Mouse (Mus musculus) lung, embryonic 16.5 days (tissue): ENCODE measurements around the gene Tesk2. TPM values are rescaled to one million over a fixed set of nuclear protein-coding genes. Genes with fewer than 3 reads are reported as not detected.

Experiments
- ATAC-seq: fragments of 200-750 bp; cut with Nextera tagmentation; 2 replicates; pipeline ENCODE4 v1.8.0; 2017; ENCODE audit warnings: low read depth, mild to moderate bottlenecking, moderate library complexity
- H3K27ac ChIP-seq: fragments of 300-500 bp; sonication (generic); 2 replicates; pipeline ENCODE4 v1.5.1; 2014; ENCODE audit warnings: mild to moderate bottlenecking, control low read depth, low read length
- H3K27me3 ChIP-seq: fragments of 300-500 bp; sonication (generic); 2 replicates; pipeline ENCODE4 v1.6.1; 2014; ENCODE audit warnings: low read depth, low read length, mixed read lengths; ENCODE audit not compliant: control insufficient read depth, insufficient read depth
- H3K36me3 ChIP-seq: fragments of 300-500 bp; sonication (generic); 2 replicates; pipeline ENCODE4 v1.6.1; 2014; ENCODE audit warnings: low read length; ENCODE audit not compliant: control insufficient read depth, insufficient read depth
- H3K4me1 ChIP-seq: fragments of 300-500 bp; sonication (generic); replicated peaks from 2 replicates; pipeline ENCODE4 v1.6.1; 2014; ENCODE audit warnings: low read length, mixed read lengths; ENCODE audit not compliant: control insufficient read depth, insufficient read depth
- H3K4me2 ChIP-seq: fragments of 300-500 bp; sonication (generic); 2 replicates; pipeline ENCODE4 v1.6.1; 2014; ENCODE audit warnings: low read depth, low read length, control low read depth
- H3K4me3 ChIP-seq: fragments of 300-500 bp; sonication (generic); 2 replicates; pipeline ENCODE4 v1.5.1; 2014; ENCODE audit warnings: mild to moderate bottlenecking, low read length, control low read depth
- H3K9ac ChIP-seq: fragments of 300-500 bp; sonication (generic); 2 replicates; pipeline ENCODE4 v1.6.1; 2014; ENCODE audit warnings: low read length, control low read depth
- H3K9me3 ChIP-seq: fragments of 300-500 bp; sonication (generic); 2 replicates; pipeline ENCODE4 v1.6.1; 2016; ENCODE audit warnings: low read length; ENCODE audit not compliant: control insufficient read depth
- WGBS: fragments of 180-500 bp; shearing (Covaris S2); extraction: QIAGEN DNeasy Blood & Tissue Kit; methylation state at CpG from one replicate; pipeline ENCODE4 v1.1.7; 2014; 5-methylcytosine and 5-hydroxymethylcytosine counted together
- polyA plus RNA-seq: library from polyadenylated mRNA; unstranded; fragments of >200 nt; fragmentation: Nextera tagmentation; extraction: Ambion mirVana; gene quantifications from 2 replicates; pipeline ENCODE4 v1.2.1, GENCODE M21; 2015

Tesk2 gene
- polyA plus RNA-seq, 1 experiment from 2014 or later, result 8.2 TPM

DNA sequence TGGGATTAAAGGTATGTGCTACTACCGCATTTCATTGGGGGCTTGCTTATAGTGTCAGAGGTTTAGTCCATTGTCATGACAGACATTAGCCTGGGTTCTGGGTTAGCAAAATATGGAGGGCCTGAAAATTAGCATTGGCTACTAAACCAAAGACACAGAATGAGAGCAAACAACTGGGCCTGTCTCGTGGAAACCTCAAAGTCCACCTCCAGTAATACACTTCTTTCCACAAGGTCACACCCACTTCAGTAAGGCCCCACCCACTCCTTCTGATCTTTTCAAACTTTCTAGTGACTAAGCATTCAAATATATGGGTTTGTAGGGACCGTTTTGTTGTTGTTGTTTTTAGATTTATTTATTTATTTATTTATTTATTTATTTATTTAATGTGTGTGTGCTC lies 8.8 kb downstream of the Tesk2 start:
- no peaks in the 10 kb centered on the region for H3K27me3 ChIP-seq
- H3K9me3 ChIP-seq, result no peaks in the 10 kb centered on the region
- WGBS, result 87% methylated on average over 3 of the region's 3 CpGs
- H3K27ac ChIP-seq, result no peak overlapping the region
- H3K4me2 ChIP-seq, result no peak overlapping the region
- H3K4me3 ChIP-seq, result no peak overlapping the region
- H3K4me1 ChIP-seq, result no peaks in the 10 kb centered on the region; the same call in 1 of the 2 replicates
- H3K9ac ChIP-seq, result no peak overlapping the region
- no peaks in the 10 kb centered on the region for H3K36me3 ChIP-seq
- ATAC-seq, result no peak

DNA sequence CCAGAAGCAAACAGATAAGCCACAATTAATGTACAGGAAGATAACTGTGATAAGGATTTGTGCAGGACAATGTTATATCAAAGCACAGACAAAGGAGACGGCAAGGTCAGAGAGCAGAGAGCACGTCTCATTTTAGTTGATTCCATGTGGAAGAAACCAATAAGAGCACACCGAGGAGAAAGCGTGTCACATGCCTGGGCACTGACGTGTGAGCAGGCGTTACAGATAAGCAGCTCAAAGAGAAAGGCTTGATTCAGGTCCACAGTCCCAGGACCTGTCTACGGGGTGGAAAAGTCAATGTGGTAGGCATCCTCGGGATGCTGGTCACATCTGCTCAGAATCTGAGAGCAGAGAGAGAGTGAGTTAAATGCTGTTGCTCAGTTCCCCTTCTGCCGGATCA lies 10.3 kb downstream of the Tesk2 start:
- Histone ChIP-seq H3K4me3 (no peak overlapping the region), H3K4me2 (no peak overlapping the region), H3K9me3 (no peaks in the 10 kb centered on the region), H3K36me3 (no peaks in the 10 kb centered on the region), H3K27ac (no peak overlapping the region), H3K4me1 (no peaks in the 10 kb centered on the region), H3K9ac (no peak overlapping the region), H3K27me3 (no peaks in the 10 kb centered on the region)
- no peak for ATAC-seq
- WGBS, result 71% methylated on average over 9 of the region's 9 CpGs

DNA sequence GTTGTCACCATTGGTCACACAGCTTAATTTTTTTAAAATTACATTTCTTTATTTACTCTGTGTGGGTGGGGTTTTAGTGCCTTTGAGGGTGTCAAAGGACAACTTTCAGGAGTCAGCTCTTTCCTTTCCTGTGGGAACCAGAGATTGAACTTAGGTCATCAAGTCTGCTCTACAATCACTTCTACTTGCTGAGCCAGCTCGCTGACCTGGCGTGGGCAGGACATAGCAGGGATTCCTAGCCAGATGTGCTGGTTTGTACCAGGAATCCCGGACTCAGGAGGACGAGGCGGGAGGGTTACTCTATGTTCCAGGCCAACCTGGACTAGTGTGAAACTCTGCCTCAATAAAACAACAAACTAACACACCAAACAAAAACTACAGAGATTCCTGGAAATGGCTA lies 11.6 kb downstream of the Tesk2 start:
- ATAC-seq, result no peak
- no peaks in the 10 kb centered on the region for H3K36me3 ChIP-seq

DNA sequence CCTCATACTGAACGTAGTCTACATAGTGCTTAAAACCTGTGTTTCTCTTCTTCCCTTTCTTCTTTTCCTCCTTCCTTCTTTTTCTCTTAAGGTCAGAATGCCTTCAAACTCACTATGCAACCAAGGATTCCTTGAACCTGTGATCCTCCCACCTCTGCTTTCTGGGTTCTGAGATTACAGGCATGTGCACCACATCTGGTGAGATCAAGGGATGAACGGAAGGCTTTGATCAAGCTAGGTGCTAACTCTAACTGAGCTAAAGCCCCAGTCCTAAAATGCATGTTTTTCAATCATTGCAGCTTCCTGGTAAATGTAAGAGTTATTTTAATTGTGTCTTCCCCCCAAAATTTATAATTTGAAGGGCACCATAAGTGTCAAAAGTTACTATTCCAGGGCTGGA lies 14.2 kb downstream of the Tesk2 start:
- no peak overlapping the region for H3K4me3 ChIP-seq
- H3K4me2 ChIP-seq, result no peak overlapping the region
- no peaks in the 10 kb centered on the region for H3K27me3 ChIP-seq
- H3K36me3 ChIP-seq, result no peaks in the 10 kb centered on the region
- 59% methylated on average over 2 of the region's 2 CpGs for WGBS
- no peak for ATAC-seq
- H3K27ac ChIP-seq, result no peak overlapping the region
- no peak overlapping the region for H3K9ac ChIP-seq
- no peaks in the 10 kb centered on the region for H3K9me3 ChIP-seq
- no peaks in the 10 kb centered on the region for H3K4me1 ChIP-seq

More for the DNA sequence above, 11.6 kb downstream of the Tesk2 start:
- no peaks in the 10 kb centered on the region for H3K4me1 ChIP-seq
- H3K9me3 ChIP-seq, result no peaks in the 10 kb centered on the region
- H3K9ac ChIP-seq, result no peak overlapping the region
- 69% methylated on average over 5 of the region's 5 CpGs for WGBS
- H3K4me3 ChIP-seq, result no peak overlapping the region
- H3K4me2 ChIP-seq, result no peak overlapping the region
- H3K27ac ChIP-seq, result no peak overlapping the region
- no peaks in the 10 kb centered on the region for H3K27me3 ChIP-seq

DNA sequence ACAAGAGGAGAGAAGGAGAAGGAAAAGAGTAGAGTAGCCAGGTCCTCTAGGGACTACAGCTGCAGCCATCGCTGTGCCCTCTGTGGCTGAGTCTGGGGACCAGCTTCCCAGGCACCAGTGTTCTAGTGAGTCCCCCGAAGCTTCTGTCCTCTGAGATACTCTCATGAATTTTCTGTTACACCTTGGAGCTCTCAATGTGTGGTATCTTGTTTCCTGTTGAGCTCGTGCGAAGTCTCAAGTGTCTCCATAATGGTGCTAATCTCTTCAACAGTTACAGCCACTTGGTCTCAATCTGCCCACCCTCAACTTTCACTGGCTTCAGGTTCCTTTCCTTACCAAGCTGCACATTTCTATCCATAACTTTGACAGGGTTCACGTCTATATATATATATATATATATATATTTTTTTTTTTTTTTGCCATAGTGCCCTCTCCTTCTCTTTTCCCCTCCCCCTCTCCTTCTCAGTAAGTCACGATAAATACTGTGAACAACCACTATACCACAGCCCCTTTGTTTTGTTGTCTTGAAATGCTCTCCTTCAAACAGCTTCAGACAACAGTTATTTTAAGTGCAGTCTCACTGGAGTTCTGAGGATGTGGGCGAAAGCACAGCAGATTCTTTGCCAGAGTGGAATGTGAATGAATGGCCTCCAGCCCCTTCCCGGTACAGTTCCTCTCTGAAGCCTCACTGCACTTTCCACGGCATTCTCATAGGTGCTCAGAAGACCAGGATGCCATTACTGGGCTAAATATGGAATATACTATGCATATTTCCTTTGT lies 18.4 kb downstream of the Tesk2 start:
- Histone ChIP-seq H3K4me3 (no peak overlapping the region), H3K9me3 (no peaks in the 10 kb centered on the region), H3K27ac (no peak overlapping the region), H3K9ac (no peak overlapping the region), H3K27me3 (no peaks in the 10 kb centered on the region), H3K36me3 (no peaks in the 10 kb centered on the region), H3K4me2 (no peak overlapping the region), H3K4me1 (no peaks in the 10 kb centered on the region)
- WGBS, result 77% methylated on average over 9 of the region's 9 CpGs
- ATAC-seq, result no peak

DNA sequence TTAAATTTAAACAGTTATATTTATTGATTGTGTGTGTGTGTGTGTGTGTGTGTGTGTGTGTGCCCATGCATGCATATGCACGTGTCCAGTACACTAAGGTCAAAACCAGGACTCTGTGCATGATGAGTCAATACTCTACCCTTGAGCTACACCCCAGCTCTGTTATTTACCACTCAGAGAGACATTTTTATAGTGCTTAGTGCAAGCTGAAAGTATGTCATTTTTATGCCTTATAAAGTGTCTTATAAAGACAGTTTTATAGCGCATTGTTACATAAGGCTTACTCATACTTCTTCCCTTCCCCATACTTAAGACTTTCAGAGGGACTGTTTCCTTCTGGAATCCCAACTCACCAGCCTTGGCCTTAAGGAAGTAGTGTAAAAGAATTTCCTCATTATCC lies 29.0 kb downstream of the Tesk2 start:
- Histone ChIP-seq H3K4me1 (no peaks in the 10 kb centered on the region), H3K4me2 (no peak overlapping the region), H3K9ac (no peak overlapping the region), H3K27me3 (no peaks in the 10 kb centered on the region), H3K36me3 (no peaks in the 10 kb centered on the region), H3K9me3 (no peaks in the 10 kb centered on the region), H3K27ac (no peak overlapping the region), H3K4me3 (no peak overlapping the region)
- WGBS, result 83% methylated on average over 2 of the region's 2 CpGs
- no peak for ATAC-seq

DNA sequence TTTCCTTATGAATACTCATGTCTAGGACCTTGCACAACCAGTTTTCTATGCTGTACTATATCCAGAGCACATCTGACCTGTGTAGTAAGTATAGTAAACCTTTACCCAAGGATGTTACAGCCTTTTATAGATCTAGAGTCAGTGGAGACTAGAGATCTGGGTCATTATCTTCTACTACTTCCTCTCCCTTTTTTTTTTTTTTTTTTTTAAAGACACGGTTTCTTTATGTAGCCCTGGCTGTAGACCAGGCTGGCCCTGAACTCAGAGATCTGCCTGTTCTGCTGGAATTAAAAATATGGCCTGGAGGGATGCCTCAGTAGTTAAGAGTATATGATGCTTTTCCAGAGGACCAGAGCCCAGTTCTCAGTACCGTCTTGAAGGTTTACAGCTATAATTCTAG lies 41.2 kb downstream of the Tesk2 start:
- H3K4me1 ChIP-seq, result no peaks in the 10 kb centered on the region
- no peaks in the 10 kb centered on the region for H3K27me3 ChIP-seq
- H3K27ac ChIP-seq, result no peak overlapping the region
- H3K4me3 ChIP-seq, result no peak overlapping the region
- no peaks in the 10 kb centered on the region for H3K36me3 ChIP-seq
- no peak overlapping the region for H3K4me2 ChIP-seq
- ATAC-seq, result no peak
- H3K9ac ChIP-seq, result no peak overlapping the region
- 77% methylated on average over 2 of the region's 2 CpGs for WGBS
- H3K9me3 ChIP-seq, result no peaks in the 10 kb centered on the region

DNA sequence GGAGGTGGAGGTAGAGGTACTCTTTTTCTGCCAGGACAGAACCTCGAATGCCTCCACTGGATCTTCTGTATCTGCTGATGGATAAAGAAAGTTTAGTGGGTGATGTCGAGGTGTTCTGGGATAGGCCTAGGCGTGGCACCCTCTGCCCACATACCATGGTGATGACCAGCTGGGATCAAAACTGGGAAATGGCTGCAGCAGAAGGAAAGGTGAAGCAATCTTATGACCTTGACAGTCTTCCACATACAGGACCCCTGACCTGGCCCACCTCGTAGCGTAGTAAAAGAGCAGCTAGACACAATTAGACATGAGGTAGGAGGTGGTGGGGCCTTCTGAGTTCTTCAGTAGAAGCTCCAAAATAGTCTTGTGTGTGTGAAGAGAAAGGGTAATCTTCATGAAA lies 43.3 kb downstream of the Tesk2 start:
- no peaks in the 10 kb centered on the region for H3K9me3 ChIP-seq
- no peaks in the 10 kb centered on the region for H3K27me3 ChIP-seq
- no peaks in the 10 kb centered on the region for H3K4me1 ChIP-seq
- H3K4me2 ChIP-seq, result no peak overlapping the region
- WGBS, result 85% methylated on average over 5 of the region's 5 CpGs
- ATAC-seq, result no peak
- no peak overlapping the region for H3K4me3 ChIP-seq
- no peak overlapping the region for H3K9ac ChIP-seq
- H3K27ac ChIP-seq, result no peak overlapping the region
- H3K36me3 ChIP-seq, result no peaks in the 10 kb centered on the region

DNA sequence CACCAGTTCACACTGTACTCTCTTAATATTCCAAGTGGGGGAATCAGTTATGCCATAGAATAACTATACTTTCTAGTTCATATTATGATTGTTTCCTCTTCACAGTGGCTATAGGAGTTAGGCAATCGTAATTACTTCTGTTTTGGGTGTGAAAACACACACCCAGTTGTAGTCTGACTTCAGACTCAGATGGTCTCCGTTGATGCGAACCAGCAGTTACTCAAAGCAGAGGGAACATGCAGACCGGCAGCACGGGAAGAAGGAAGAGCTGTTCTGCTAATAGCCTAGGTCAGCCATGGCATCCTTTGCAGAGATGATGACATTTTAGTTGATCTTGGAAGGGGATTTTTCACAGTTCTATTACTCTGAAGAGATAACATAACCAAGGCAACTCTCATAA lies 47.8 kb downstream of the Tesk2 start:
- no peak for ATAC-seq
- H3K4me2 ChIP-seq, result no peak overlapping the region
- H3K4me3 ChIP-seq, result no peak overlapping the region
- H3K27ac ChIP-seq, result no peak overlapping the region
- H3K9ac ChIP-seq, result no peak overlapping the region
- no peaks in the 10 kb centered on the region for H3K27me3 ChIP-seq
- H3K9me3 ChIP-seq, result no peaks in the 10 kb centered on the region
- no peaks in the 10 kb centered on the region for H3K4me1 ChIP-seq
- no peaks in the 10 kb centered on the region for H3K36me3 ChIP-seq
- WGBS, result 77% methylated on average over 5 of the region's 5 CpGs

DNA sequence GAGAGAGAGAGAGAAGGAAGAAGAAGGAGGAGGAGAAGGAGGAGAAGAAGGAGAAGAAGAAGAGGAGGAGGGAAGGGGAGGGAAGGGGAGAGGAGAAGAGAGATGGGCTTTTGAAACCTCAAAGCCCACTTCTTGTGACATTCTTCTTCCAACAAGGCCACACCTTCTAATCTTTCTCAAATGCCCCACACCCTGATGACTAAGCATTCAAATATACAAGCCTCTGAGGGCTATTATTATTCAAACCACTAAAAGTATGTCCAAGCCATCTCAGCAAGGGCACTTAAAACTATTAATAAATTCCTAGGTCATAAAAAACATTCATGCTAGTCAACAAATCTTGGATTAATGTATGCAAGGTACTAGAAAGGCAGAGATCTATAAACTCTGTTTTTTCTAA lies 48.3 kb downstream of the Tesk2 start:
- Histone ChIP-seq H3K36me3 (no peaks in the 10 kb centered on the region), H3K27me3 (no peaks in the 10 kb centered on the region), H3K4me3 (no peak overlapping the region), H3K4me2 (no peak overlapping the region), H3K4me1 (no peaks in the 10 kb centered on the region), H3K9ac (no peak overlapping the region), H3K27ac (no peak overlapping the region), H3K9me3 (no peaks in the 10 kb centered on the region)
- ATAC-seq, result no peak
